Mouse (Mus musculus): ENCODE results near the gene B830017H08Rik.

Gene B830017H08Rik

GRCm38 (mm10) chr16:17809711-17810110, 23.2 kb upstream of the B830017H08Rik start:
- peak; percentile 95 for DNase-seq (ENCODE audit: low read depth, low spot score)

GRCm38 (mm10) chr16:17812120-17812519, 20.8 kb upstream of the B830017H08Rik start:
- DNase-seq (ENCODE audit: low read depth, low spot score) = peak; percentile 68

GRCm38 (mm10) chr16:17813173-17813572, 19.7 kb upstream of the B830017H08Rik start:
- DNase-seq (ENCODE audit: low read depth, low spot score) = no peak

- peak; percentile 79 for DNase-seq (ENCODE audit: low read depth, low spot score)
These were observed 17.2 kb upstream of the B830017H08Rik start for GRCm38 (mm10) chr16:17815411-17816402.

GRCm38 (mm10) chr16:17816528-17816927, 16.4 kb upstream of the B830017H08Rik start:
- DNase-seq (ENCODE audit: low read depth, low spot score) = no peak

GRCm38 (mm10) chr16:17826500-17826899, 6.4 kb upstream of the B830017H08Rik start:
- no peak for DNase-seq (ENCODE audit: low read depth, low spot score)

GRCm38 (mm10) chr16:17828229-17828628, 4.7 kb upstream of the B830017H08Rik start:
- no peak for DNase-seq (ENCODE audit: low read depth, low spot score)

- peak; percentile 62 for DNase-seq (ENCODE audit: low read depth, low spot score)
These were observed 4.1 kb upstream of the B830017H08Rik start for GRCm38 (mm10) chr16:17828867-17829266.

GRCm38 (mm10) chr16:17830385-17831178, 2.3 kb upstream of the B830017H08Rik start:
- no peak for DNase-seq (ENCODE audit: low read depth, low spot score)

- DNase-seq (ENCODE audit: low read depth, low spot score) = no peak
These were observed 1.1 kb upstream of the B830017H08Rik start for GRCm38 (mm10) chr16:17831781-17832180.

- no peak for DNase-seq (ENCODE audit: low read depth, low spot score)
These were observed 380 bp downstream of the B830017H08Rik start for GRCm38 (mm10) chr16:17833321-17833680.

- peak; percentile 39 for DNase-seq (ENCODE audit: low read depth, low spot score)
These were observed 919 bp downstream of the B830017H08Rik start for GRCm38 (mm10) chr16:17833681-17834399.

GRCm38 (mm10) chr16:17834543-17834942, 1.6 kb downstream of the B830017H08Rik start:
- no peak for DNase-seq (ENCODE audit: low read depth, low spot score)

GRCm38 (mm10) chr16:17835481-17835880, 2.6 kb downstream of the B830017H08Rik start:
- DNase-seq (ENCODE audit: low read depth, low spot score) = no peak

GRCm38 (mm10) chr16:17838051-17838450, 5.1 kb downstream of the B830017H08Rik start, which contains the start of gene Car15:
TSS of gene Car15 (minus strand) at chr16:17838364.
- no peak for DNase-seq (ENCODE audit: low read depth, low spot score)

- no peak for DNase-seq (ENCODE audit: low read depth, low spot score)
These were observed 7.1 kb downstream of the B830017H08Rik start for GRCm38 (mm10) chr16:17839976-17840375.

GRCm38 (mm10) chr16:17842437-17842836, 9.5 kb downstream of the B830017H08Rik start:
- no peak for DNase-seq (ENCODE audit: low read depth, low spot score)

- DNase-seq (ENCODE audit: low read depth, low spot score) = no peak
These were observed 10.9 kb downstream of the B830017H08Rik start for GRCm38 (mm10) chr16:17843701-17844365.

GRCm38 (mm10) chr16:17848431-17848830, 15.5 kb downstream of the B830017H08Rik start:
- no peak for DNase-seq (ENCODE audit: low read depth, low spot score)

GRCm38 (mm10) chr16:17848928-17849327, 16.0 kb downstream of the B830017H08Rik start:
- peak; percentile 83 for DNase-seq (ENCODE audit: low read depth, low spot score)

GRCm38 (mm10) chr16:17849486-17849885, 16.6 kb downstream of the B830017H08Rik start:
- no peak for DNase-seq (ENCODE audit: low read depth, low spot score)

Measured in forelimb bud, embryonic 11.5 days (tissue).